Mouse (Mus musculus): Measurements from ENCODE around the gene Ddx58.

The Ddx58 gene

GRCm38 (mm10) chr4:40239409-40240271, at the start of gene Ddx58:
TSS of gene Ddx58 (minus strand) at chr4:40239828.
- DNase-seq, result peak; percentile 13 to 20

DNA sequence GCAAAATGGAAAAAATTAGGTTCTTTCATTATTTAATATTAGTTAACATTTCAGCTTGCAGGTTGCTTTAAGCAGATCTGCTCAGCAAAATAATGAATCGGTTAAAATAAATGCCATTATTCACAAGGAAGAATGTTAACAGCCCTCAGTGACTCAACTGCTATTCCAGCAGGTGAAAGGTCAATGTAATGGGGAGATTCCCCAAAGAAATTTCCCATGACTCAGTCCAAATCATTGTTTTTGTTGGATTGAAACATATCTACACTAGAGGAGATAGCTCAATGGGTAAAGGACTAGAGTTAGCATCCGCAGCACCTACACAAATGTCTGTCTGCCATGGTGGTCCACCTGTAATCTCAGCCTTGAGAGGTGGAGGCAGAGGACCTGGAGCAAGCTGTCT, 49.4 kb upstream of the Ddx58 start:
- no peak for DNase-seq

- no peak for DNase-seq
Observed at GRCm38 (mm10) chr4:40287415-40287814, 47.8 kb upstream of the Ddx58 start.

GRCm38 (mm10) chr4:40285582-40285981, 46.0 kb upstream of the Ddx58 start:
- DNase-seq, result peak; percentile 52 to 81

DNA sequence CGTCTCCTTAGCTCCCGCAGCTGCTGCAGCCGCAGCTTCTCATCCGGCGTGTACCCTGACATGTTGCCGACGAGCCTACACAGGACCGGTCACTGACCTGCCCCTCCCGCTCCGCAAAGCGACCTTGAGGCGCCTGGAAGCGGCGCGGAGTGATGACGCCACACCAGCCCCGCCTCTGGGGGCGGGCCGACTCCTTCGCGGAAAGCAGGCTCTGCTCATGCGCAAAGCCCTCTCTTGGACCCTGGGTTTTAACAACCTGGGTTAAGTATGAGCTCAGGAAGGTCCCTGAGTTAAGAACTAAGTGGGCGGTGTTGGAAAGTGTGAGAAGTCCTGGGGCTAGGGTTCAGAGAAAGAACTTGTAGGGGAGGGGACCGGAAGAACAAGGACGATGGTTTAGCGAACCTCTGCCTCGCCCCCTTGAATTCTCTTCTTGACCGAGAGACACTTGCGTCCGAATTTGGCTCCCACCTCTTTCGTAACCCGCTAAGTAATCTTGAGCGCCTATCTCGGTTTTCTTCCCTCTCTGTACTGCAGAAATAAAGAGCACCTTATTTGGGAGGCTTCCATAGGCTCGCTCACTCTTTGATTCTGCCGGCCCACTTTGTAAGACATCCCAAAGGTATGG, 39.8 kb upstream of the Ddx58 start, which contains the start of gene Ndufb6:
TSS of gene Ndufb6 (minus strand) at position 146 of the 625 bp plus-strand sequence.
- DNase-seq, result peak; percentile 98 to 99

GRCm38 (mm10) chr4:40278880-40279275, 39.2 kb upstream of the Ddx58 start:
- no peak for DNase-seq

DNA sequence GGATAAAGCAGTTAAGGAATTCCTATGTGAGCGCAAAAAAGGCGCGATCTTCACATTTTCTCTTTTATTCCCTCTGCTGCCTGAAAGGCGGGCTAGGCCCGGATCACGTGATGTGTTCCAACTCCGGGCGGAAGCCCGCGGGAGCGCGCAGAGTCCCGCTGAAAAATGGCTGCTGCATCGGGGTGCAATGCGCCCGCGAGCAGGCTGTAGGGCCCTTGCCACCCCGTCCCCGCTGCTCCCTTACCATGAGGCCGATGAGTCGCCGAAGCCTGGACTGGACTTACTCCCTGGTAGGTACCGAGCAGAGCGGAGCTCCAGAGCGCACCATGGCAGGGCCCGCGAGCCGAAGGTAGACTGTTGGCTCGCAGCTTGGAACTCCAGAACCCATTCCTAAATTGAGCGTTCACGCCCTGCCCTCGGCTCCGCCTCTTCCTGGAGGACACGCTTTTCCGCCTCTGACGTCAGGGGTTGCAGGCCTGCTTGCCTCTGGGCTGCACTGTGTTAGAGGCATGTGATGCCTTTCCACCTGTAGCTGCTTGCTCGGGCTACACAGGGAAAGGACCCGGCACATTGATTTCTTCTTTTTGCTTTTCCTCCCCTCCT, 29.9 kb upstream of the Ddx58 start, which contains the start of the genes Smim27 and Topors:
TSS of gene Smim27 (plus strand) at position 150 of the 603 bp plus-strand sequence.
TSS of gene Topors (minus strand) at position 421 of the 603 bp plus-strand sequence.
- peak; percentile 94 to 95 for DNase-seq

DNA sequence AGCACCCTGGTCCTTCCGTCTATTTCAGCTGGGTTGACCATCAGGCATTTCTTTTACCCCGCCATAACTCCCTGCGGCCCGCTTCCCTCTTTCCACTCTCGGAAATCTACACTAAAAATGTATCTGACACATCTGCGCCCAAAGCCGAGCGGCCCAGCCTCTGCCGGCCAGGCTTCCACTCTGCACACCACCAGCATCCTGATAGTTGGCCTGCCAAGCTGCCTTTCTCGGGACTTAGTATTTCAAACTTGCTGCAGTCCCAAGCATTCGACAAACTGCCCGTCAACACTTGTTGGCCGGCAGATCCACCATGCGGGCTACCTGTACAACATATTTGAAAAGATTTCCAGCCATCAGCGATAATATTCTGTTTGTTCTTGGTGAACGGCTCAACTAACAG, 29.2 kb upstream of the Ddx58 start:
- DNase-seq, result peak in 1 of 2 experiments; percentile 38

- DNase-seq, result peak; percentile 83 to 88
Observed at GRCm38 (mm10) chr4:40268204-40268813, 28.7 kb upstream of the Ddx58 start.

GRCm38 (mm10) chr4:40267681-40268080, 28.1 kb upstream of the Ddx58 start:
- no peak for DNase-seq

GRCm38 (mm10) chr4:40264321-40264720, 24.7 kb upstream of the Ddx58 start:
- no peak for DNase-seq

GRCm38 (mm10) chr4:40254385-40255103, 14.9 kb upstream of the Ddx58 start:
- DNase-seq, result no peak

- no peak for DNase-seq
Observed at GRCm38 (mm10) chr4:40253766-40254165, 14.1 kb upstream of the Ddx58 start.

DNA sequence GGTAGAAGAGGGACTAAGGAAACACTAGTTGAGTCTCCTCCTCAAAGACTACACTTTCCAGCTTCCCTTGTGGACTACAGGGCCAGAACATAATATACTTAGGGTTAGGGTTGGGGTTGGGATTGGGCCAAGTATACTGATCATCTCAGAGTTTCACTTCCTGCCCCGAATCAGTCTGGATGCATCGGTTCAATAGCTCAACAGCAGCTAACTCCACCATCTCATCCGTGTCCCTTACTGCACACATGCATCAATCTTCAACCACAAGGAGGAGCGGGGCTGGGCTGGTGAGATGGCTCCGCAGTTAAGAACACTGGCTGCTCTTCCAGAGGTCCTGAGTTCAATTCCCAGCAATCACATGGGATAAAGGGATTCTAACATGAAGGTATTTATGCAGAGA, 11.4 kb upstream of the Ddx58 start:
- DNase-seq, result no peak

DNA sequence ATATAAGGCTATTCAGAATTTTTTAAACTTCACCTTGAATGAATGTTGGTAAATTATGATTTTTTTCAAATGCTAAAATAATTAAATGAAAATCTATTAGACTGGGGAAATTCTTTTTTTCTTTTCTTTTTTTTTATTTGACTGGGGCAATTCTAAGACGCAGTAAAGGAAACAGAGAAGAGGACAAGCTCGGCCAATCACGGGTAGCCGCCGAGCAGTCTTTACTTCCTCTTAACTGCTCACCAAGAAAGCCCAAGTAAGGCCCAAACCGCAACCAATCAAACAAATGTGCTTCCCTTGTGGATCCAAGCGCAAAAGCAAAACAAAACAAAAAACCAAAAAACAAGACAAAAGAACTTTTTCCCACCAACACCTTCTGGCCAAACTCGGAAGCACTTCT, 4.4 kb upstream of the Ddx58 start:
- DNase-seq, result no peak

GRCm38 (mm10) chr4:40243006-40243405, 3.4 kb upstream of the Ddx58 start:
- no peak for DNase-seq

DNA sequence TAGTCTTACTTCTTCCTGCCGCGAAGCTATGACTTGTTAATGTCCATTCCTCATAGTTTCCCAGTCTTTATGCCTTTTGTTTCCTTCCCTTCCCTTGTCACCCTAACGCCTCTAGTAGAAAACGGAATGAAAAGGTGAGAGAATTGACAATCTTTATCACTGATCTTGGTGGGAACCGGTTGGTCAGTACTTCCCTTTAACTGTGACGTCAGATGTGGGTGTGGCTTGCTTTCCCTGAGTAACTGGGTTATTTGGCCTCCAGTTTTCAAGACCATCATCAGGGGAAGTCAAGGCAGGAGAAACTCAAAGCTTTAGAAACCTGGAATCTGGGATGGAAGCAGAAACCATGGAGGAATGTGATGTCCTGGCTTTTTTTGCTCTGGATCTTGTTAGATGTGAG, 2.3 kb upstream of the Ddx58 start:
- no peak for DNase-seq

- DNase-seq, result no peak
Observed at GRCm38 (mm10) chr4:40240272-40240744, 680 bp upstream of the Ddx58 start.

- DNase-seq, result peak; percentile 16 to 49
Observed at GRCm38 (mm10) chr4:40238483-40239408, 882 bp downstream of the Ddx58 start.

DNA sequence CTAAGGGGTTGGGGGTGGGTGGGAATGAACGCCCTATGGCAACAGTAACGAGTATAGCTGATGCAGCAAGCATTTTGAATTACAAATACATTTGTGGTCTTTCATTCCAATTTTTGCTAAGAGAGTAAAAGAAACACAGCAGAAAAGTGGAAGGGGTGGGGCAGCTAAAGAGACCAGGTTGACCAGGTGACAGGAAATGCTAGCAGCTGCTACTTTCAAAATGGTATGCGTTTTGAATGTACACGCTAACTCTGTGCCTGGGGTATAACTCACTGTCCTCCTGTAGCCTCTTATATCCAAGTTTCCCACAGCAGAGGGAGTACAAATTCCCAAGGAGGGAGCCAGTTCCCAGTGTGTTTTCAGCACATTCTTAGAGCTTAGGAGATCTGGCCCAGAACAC, 2.8 kb downstream of the Ddx58 start:
- no peak for DNase-seq

GRCm38 (mm10) chr4:40234256-40234655, 5.4 kb downstream of the Ddx58 start:
- DNase-seq, result no peak

Data from cerebellum, postnatal 25 days (tissue).